Mouse (Mus musculus): ENCODE measurements at regions not wholly inside any gene's neighbourhood (a gene's known extent, or its start where the extent isn't known, plus 50 kb on each side); places are given as distances from the start of the nearest gene placed in this dataset.
A peak's percentile ranks its signal among the peaks of the same experiment; 100 is the strongest.

DNA sequence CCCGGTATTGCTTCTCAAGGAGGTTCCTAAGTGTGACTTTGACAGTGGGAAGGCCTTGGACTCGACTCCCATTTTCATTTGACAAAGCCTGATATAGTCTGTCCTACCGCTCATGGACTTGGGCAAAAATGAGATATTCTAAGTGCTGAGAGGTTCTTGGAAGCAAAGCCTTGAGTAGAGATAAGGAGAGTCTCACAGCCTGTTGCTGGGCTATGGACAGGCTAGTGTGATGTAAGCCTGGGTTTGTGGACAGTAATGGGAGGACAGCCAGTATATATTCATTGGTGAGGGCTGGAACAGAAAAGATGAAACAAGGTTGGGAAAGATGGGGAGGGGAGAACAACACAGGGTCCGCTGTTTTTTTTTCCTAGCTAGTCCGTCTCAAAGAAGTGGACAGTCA lies 228.0 kb downstream of the Wdr11 start:
- no peak for DNase-seq

DNA sequence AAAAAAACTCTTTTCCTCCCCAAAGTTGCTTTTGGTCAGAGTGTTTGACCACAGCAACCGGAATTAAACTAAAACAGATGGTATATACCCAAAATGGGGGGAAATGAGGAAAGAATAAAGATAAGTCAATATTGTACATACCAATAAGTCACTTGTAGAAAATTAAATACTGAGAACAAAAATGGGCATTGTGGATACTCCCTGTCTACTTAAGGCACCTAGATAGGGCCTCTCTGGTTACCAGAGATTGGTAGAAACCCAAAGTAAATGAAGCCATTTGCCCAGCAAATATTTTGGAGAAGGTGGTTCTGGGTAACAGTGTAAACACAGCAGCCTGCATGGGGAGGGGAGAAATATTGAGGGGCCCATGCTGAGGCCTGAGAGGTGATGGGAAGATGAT lies 237.3 kb downstream of the Wdr11 start:
- DNase-seq: no peak

DNA sequence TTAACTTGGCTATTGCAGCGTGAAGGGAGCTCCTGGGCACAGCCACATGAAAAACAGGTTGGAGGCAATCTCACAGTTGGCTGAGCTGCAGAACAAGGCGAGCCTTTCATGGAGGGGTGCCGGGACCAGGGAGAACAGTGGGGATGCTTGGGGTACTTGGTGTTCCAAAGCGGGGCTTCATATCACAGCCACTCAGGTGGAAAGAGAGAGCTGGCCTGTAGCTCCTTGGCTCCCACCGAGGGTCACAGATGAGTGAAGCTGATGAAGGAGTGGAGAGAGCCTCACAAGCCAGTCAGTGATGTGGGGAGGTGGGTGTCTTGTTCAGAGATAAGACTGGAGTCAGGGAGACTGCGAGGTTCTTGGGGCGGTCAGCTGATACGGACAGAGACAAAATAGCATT lies 241.2 kb downstream of the Wdr11 start:
- no peak for DNase-seq

DNA sequence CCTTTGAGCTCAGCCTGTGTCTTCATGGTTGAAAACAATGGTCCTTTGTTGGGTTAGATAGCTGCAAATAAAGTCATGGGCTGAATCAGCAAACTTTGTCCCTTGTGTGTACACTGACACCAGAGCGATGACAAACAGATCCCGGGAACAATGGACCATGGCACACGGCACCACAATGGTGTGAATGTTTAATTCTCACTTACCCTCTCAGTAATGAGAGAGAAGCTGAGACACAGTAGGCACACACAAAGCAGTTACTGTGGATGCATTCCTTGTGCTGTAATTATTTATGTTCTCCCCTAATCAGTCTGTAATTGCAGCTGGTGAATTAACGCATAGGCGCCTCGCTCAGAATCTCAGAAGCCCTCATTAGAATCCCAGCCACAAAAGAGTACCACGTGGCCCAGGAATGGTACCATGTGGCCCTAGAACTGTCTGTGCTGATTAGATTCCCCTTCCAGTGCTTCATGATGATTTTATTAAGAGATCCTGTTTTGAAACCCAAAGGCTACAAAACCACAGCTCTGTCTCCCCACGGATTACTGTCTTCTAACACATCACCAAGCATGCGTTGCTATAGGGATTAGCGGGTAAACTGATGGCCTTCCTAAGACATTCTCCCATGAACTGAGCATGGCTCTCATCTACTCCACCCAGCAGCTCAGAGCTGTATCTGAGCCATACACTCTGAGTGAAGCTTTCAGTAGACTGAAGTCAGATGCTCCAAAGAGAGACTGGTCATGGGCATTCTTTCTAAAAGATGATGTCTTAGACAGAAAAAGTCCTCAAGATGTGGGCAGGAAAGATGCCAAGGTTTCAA lies 250.8 kb downstream of the Wdr11 start:
- DNase-seq: no peak

DNA sequence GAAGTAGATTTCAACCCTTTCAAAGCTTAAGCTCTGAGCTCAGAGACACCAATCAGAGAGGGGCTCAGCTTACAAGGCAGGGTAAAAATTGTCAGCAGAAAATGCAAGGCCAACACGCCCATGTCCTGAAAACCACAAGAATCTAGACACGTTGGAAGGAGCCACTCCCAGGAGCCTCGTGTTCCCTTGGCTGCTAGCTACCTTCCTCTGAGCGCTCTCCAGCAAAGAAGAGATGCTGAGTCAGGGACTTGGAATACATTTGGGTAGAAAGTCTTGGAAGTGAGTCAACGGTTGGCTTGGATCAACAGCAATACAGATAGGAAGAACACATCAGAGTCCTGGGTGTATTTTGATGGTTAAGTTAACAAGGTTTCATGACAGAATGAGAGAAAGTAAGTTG lies 255.5 kb downstream of the Wdr11 start:
- DNase-seq: peak; percentile 43

DNA sequence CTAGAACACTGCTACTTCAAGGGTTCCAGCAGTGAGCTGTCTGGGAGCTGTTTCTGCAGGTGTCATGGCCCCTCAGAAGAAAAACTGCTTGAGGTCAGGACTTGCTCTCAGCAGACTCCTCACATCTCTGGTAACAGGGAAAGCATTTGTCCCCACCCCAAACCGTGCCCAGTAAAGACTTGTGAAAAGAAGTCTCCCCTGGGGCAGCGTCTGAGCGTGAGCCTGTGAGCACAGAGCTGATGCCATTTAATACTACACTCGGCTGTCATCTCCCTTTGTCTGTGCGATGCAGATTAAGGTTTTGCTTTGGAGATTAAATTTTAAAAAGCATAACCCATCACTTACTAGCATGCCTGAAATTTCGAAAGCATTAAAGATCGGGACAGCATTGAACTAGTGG lies 261.9 kb downstream of the Wdr11 start:
- DNase-seq: no peak

DNA sequence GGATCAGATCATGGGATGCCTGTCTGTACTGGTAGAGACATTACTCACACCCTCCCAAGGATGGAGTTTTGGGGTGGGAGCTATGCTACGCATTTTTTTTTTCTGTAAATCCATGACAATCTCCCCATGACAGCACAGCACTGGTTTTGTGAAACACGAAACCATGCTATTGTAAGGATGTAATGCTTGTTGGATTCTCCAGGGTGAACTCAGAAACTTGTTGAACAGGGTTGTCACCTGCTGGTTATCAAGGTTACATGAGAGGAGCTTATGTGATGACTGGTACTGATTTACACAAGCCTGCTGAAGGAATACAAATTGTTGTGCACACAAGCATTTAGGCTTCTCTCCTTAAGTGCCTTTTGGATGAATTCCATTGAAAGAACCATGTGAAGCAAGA lies 263.3 kb downstream of the Wdr11 start:
- DNase-seq: no peak

DNA sequence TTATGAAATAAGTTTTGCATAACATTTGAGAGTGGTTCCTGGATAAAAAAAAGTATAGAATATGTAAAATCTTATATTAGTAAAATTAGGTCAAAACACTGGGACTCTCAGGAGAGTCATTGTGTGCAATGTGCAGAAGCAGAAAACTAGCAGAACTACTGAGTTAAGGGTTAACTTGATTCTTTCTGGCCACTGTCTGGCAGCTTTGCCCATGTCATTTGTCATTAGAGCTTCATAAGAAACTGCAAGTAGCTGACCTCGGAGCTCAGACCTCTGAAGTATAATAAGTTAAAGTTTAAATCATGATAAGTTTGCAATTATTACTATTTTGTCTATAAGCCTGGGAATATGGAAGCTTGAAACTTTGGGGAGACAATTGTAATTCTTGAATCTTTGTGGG lies 271.3 kb downstream of the Wdr11 start:
- no peak for DNase-seq

DNA sequence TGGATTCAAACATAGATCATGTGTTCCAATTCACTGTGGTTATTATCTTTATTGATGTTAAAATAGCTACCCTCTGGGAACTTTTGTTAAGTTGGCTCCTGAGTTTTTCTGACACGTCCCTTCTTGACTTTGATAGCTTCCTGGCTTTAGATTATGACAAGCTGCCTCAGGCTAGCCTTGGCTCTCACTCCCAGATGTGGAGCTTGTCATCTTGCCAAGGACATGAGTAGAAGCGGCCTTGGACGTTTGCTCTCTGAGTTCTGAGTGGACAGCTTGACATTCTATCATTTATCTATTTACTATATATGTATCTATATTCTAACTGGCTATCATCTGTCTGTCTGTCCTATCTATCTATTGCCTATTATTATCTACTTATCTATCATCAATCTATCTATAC lies 273.9 kb downstream of the Wdr11 start:
- DNase-seq: no peak

DNA sequence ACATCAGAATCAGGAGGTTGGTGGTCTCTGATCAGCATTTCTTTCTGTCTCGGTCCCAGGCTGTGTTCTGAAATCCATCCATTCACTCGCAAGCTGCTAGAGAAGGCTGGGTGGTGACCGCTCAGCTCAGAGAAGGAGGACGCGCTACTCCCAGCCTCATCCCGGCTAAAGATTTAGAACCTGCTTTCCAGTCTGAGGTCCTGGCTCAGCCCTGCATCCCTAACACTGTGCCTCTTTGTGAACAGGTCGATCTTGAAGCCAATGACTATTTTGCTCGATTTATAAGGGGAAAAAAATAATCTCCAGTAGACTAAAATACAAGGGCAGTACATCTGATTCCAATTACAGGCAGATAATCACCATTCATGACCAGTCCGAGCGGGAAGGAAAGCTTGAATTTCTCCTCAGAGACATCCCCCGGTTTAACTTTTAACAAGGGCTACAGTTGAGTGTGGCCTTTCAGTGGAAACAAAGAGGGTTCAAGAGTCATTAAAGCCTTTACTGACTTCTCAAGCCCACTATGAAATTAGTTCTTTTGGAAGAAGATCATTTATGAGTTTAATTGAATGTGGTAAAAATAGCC lies 280.6 kb downstream of the Wdr11 start:
- DNase-seq: no peak

DNA sequence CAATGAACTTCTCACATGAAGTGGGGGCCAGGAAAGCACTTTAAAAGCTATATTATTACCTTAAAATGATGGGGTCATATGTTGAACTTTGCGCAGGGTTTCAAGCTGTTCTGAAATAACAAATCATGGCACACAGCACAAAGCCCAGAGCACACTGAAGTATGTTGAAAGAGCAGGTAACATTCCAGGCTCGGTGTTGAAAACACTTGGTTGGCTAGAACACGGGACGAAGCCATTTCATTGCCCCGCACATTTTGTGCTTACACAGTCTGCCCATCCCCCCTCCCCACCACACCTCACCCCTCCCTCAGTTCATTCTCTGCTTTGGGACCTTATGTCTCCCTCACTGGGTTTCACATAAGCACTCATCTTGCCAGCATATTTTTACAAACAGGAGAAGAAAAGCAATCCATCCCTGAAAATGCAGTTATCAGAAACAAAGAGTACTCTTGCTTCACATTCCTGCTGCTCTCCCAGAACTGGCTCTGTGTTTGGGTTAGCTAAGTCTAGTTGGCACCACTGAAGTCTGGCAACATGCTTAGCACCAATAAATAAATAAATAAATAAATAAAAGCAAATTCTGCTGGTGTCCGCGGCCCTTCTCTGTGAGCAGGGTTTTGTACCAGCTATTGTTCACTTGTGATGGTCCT lies 284.7 kb downstream of the Wdr11 start:
- DNase-seq: peak; percentile 18

DNA sequence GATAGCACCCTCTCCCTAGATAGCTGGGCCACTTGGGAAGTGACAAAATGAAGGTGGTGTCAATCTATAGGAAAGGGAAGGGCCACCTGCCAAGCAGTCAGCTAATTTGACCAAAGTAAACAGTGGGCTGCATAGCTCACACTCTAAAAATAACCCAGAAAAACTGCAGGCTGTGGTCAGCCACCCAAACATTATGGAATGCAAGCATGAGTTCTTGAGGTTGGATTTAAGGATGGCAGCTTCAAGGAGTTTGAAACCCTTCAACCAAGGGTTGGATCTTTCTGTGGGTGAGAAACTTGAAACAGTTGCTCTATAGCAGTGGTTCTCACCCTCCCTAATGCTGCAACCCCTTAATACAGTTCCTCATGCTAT lies 285.2 kb downstream of the Wdr11 start:
- DNase-seq: no peak

DNA sequence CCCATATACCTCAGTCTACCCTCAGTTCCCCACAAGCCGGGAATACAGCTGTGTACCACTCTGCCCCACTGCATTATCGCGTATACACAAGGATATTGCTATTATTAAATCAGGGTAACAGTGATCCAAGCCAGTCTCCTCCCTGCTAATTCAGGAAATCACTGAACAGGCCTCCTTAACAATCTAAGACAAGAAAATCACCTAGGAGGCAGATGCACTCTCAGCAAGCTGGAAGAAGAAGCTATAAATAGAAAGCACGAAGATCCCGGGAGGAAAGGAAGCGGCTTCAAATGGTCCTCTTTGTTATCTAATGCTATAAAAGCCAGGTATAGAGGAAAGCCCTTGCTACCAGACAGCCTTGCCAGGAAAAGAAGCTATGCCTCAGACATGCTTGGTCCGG lies 304.6 kb downstream of the Wdr11 start:
- DNase-seq: no peak

DNA sequence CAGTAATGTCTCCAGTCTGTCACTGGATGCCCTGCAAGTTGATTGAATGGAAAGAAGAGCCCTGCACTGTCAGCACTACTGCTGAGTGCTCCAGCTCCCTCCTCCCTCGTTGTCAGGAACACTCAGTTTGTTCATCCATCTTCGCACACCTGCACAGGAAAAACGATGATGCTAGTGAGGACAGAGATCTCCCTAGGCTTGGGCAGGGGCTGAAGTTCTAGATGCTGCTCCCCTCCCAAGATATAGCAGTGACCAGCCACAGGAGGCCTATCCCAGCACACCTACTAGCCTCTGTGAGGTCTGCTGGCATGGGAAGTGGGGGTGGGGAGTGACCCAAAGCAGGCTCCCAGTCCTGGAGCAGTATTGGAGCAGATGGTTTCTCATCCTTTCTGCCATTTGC lies 305.8 kb downstream of the Wdr11 start:
- no peak for DNase-seq

DNA sequence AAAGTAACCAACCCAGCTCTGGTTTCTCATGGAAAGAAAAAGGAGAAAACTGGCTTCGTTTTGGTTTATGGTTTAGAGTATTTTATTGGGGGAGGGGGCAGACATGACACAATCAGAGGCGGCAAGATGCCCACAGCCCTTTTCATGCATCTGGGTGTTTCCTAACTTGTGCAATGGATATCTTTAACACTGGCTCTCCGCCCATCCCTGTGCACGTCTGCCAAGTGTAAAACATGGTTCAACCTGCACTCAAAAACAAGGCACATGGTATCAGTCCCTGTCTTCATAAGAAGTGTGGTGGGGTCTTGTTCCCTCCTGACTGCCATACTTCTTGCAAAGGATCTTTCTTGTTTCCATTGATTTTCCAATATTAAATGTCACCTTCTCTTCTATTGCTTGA lies 310.6 kb downstream of the Wdr11 start:
- DNase-seq: no peak

DNA sequence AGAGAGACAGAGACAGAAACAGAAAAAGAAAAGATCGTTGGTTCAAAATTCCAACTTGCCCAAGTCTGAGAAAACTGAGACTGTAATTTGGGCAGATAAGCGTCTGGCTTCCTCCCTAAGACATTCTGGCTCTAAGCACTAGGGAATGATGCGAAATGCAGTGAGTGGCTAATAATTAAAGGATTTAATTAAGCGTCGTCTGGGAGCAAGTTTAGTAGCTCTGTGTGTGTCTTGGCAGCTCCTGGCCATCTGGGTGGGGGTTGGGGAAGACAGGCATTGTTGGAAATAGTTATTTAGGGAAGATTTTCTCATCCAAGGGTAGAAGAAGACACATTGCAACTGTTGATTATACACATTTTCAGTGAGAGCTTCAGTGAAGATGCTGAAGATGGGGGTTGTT lies 311.5 kb downstream of the Wdr11 start:
- DNase-seq: no peak

DNA sequence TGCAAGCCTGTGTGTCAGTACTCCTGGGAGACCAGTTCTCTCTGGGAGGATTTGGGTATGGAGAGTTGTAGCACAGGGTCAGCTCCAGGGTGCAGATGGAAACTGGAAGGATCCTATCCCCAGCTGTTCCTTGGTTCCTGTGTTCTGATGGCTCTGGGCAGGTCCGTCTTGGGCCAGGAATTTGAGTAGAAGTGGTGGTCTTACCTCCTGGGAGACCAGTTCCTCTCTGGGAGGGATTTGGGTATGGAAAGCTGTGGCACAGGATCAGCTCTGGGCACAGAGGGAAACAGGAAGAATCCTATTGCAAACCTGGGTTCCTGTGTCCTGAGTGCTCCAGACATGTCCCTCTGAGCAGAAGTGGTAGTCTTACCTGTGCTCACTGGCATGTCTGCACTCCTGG lies 314.5 kb downstream of the Wdr11 start:
- no peak for DNase-seq

DNA sequence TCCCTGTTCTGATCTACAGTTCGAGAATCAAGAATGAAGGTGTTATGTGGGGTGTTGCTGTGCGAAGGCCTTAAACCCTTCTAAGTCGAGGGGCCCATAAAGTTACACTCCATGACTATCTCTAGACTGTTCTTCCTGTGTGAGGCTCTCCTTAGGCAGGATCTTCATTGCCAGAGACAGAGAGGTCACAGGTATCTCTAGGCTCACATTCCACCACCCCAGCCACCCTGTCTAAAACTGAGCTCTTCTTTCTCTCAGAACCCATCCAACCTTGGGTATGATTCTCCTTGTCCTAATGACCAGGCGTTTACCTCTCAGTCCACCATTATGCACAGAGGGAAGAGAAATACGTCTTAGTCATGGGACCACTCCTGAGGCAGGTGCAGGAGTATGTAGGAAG lies 317.2 kb downstream of the Wdr11 start:
- no peak for DNase-seq

DNA sequence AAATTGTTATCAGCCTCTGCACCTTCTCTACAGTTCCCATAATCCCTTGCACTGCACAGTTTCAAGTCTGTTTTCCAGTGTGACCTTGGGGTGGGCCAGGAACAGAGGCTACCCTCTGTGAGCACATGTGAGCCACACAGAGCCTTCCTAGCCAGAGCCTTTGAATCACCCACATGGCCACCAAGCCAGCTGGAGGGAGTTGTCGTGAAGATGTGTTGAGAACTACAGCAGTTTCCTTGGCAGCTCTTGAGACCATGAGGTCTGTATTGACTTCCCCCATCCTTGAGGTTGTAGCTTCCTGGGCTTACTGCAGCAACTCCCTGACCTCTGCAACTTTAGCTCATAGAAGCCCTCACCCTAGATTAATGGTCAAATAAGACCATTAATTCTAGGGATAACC lies 318.1 kb downstream of the Wdr11 start:
- no peak for DNase-seq

DNA sequence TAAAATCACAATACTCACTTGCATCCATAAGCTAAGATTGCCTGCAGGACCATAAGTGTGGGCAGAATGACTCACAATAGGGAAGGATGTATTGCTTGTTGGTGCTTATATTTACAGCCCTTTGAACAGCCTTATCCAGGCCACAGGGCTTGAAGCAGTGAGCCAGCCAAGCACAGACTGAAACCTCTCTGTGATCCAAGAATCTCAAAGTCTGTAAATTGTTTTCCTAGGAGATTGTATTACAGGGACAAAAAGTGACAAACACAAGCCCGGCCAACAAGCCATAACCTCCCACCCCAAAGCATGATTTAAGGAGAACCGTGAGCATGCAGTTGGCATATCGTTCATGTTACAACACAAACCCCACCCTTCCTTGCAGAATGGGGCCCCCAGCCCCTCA lies 319.2 kb downstream of the Wdr11 start:
- DNase-seq: peak; percentile 7

DNA sequence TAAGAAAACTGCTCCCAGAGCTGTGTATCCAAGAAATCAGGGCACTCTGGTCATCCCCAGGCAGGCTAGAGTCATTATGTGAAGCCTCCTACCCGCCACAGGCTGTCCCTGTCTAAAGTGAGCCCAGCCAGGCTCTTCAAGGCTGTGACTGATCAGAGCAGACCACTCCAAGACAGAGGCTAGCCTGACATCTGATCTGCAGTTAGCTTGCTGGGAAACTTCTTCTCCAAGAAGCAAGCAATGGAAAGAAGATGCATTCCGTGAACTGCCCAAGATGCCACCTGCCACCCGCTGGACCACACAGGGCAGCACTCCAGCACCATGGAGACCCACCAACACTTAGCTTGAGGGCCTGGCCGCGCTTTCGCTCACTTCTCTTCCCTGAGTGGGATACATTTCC lies 323.2 kb downstream of the Wdr11 start:
- DNase-seq: no peak

DNA sequence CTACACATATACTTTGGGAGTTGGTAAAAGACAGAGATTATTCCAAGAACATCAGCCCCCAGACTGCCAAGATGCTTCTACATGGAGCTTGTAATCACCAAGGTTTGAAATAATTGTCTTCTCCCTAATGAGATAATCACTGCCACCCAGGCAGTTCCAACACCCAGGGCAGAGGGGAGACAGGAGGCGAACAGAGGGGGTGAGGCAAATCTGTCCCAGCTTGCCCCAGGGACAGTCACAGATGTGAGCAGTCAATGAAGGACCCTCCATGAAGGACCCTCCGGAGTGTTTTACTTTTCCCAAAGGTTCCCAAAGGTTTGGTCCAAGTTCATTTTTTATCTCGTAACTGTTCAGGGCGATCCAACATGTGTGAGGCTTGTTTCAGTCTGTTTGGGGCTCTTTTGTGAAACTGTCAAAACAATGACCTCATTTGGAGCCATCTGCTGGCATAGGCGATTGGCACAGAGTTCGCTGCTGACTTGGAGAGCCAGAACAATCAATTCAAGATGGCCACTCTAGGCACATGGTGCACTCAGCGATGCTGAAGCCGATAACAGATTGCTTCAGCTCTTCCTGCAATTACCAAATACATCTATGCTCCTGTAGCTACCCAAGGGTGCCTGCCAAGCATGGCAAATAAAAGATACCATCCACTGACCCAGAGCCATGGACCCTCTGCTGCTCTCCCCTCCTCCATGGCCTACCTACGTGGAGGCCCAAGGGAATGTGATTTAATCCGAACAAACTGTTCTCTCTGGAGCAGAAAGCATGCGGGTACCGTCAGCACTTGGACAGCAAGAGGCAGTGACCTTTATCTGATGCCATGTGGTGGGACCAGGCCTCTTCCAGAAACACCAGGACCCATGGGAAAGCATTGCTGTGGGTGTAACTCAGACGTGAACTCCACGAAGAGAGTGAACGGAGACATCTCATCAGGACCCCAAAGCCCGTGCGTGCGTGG lies 326.9 kb downstream of the Wdr11 start:
- peak; percentile 29 for DNase-seq

DNA sequence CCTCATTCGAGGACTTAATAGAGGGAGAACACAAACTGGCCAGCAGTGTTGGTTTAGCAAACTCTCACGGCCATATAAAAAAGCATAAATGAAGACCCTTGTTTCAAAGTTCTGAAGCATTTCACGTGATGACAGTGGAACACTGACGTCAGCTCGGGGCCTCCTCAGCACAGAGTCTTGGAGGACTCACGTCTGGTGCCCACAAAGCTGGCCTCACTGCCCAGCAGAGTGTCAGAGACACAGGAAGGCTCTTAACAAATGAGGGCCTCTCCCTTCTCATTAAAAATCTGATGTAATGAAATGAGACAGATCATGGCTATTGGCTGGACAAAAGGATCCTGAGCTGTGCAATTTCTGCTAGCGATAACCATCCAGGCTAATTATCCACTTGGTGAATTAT lies 330.6 kb downstream of the Wdr11 start:
- no peak for DNase-seq
